Mouse (Mus musculus): ENCODE measurements around the gene Ap1g2. TPM values are rescaled to one million over a fixed set of nuclear protein-coding genes. Genes with fewer than 3 reads are reported as not detected.
A peak's percentile ranks its signal among the peaks of the same experiment; 100 is the strongest.

The Ap1g2 gene
- polyA plus RNA-seq, 1 experiment from 2014 or later: 10.1 TPM

DNA sequence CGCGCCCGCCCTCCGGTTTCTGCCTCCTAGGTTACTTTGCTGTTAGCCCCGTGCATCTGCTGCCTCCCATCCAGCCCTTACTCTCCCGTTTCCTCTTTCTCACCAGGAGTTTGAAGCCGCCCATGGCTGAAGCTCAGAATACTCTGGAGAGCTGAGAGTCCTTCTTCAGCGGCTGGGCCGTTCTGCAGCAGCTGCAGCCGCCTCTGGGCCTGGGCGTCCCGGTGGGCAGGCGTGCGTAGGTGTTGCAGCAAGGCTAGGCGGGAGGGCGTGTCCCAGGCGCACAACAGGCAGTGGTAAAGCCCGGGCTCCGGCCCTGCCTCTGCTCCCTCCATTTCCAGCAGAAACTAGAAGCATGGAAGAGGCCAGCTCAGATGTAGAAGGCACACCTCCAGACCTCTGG is 34.6 kb downstream of the Ap1g2 start:
- Histone ChIP-seq H3K9ac (ENCODE audit: low read length) (no peak overlapping the region), H3K9me3 (ENCODE audit: control insufficient read depth, low read length) (no peaks in the 10 kb centered on the region), H3K27ac (ENCODE audit: low read depth, low read length) (no peak overlapping the region), H3K27me3 (ENCODE audit: control insufficient read depth, insufficient read depth, low read length) (no peaks in the 10 kb centered on the region), H3K4me1 (ENCODE audit: control insufficient read depth, insufficient read depth, low read length) (peaks cover 4% of the 10 kb centered on the region; the same call in 1 of the 2 replicates), H3K36me3 (ENCODE audit: control insufficient read depth, insufficient read depth, low read length) (peaks cover 10% of the 10 kb centered on the region), H3K4me3 (ENCODE audit: low read depth, low read length) (no peak overlapping the region), H3K4me2 (no peak overlapping the region)
- DNase-seq (ENCODE audit: low spot score, missing footprints) (no peak), ATAC-seq (ENCODE audit: low FRiP score) (no peak)
- 24% methylated on average over 19 of the region's 19 CpGs for WGBS

DNA sequence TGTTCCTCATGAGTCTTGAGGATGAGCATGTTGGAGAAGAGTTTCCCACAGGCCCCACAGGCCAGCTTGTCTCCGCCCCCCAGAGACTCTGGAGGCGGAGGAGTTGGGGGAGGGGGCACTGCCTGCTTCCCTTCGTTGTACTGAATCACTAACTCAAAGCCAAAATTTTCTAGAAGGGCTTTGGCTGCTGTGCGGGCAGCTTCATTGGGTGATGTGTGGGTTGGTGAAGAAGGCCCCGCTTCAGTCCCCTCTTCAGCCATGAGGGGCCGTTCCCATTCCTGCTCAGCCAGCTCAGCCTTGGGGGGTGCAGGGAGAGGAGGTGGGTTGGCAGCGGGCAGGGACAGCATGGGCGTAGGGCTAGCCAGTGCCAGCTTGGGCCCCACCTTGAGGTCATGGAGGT is 40.4 kb downstream of the Ap1g2 start:
- H3K36me3 ChIP-seq (ENCODE audit: control insufficient read depth, insufficient read depth, low read length): peaks cover 11% of the 10 kb centered on the region
- no peak overlapping the region for H3K9ac ChIP-seq (ENCODE audit: low read length)
- no peak overlapping the region for H3K4me3 ChIP-seq (ENCODE audit: low read depth, low read length)
- peaks cover 12% of the 10 kb centered on the region for H3K4me1 ChIP-seq (ENCODE audit: control insufficient read depth, insufficient read depth, low read length)
- H3K4me2 ChIP-seq: no peak overlapping the region
- ATAC-seq (ENCODE audit: low FRiP score): no peak
- WGBS: 89% methylated on average over 8 of the region's 8 CpGs
- H3K27ac ChIP-seq (ENCODE audit: low read depth, low read length): no peak overlapping the region
- DNase-seq (ENCODE audit: low spot score, missing footprints): no peak
- H3K27me3 ChIP-seq (ENCODE audit: control insufficient read depth, insufficient read depth, low read length): no peaks in the 10 kb centered on the region
- no peaks in the 10 kb centered on the region for H3K9me3 ChIP-seq (ENCODE audit: control insufficient read depth, low read length)

DNA sequence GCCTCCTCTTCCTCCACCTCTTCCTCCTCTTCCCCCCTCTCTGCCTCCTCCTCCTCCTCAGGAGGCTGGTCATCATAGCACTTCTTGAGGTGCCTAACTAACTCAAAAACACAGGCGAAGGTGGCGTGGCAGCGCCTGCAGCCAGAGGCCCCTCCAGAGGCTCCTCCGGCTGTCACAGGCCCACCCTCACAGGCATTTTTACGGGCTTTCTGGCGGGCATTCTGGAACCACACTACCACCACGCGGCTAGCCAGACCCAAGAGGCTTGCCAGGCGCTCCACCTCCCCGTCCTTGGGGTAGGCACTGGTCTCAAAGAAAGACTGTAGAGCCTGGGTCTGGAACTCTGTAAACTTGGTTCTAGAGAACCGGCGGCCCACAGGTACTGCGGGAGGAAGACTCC is 41.0 kb downstream of the Ap1g2 start:
- Histone ChIP-seq H3K36me3 (ENCODE audit: control insufficient read depth, insufficient read depth, low read length) (peaks cover 11% of the 10 kb centered on the region), H3K4me3 (ENCODE audit: low read depth, low read length) (no peak overlapping the region), H3K9ac (ENCODE audit: low read length) (no peak overlapping the region), H3K4me1 (ENCODE audit: control insufficient read depth, insufficient read depth, low read length) (peaks cover 11% of the 10 kb centered on the region), H3K9me3 (ENCODE audit: control insufficient read depth, low read length) (no peaks in the 10 kb centered on the region), H3K4me2 (no peak overlapping the region), H3K27ac (ENCODE audit: low read depth, low read length) (no peak overlapping the region), H3K27me3 (ENCODE audit: control insufficient read depth, insufficient read depth, low read length) (no peaks in the 10 kb centered on the region)
- no peak for DNase-seq (ENCODE audit: low spot score, missing footprints)
- 88% methylated on average over 13 of the region's 13 CpGs for WGBS
- ATAC-seq (ENCODE audit: low FRiP score): no peak

DNA sequence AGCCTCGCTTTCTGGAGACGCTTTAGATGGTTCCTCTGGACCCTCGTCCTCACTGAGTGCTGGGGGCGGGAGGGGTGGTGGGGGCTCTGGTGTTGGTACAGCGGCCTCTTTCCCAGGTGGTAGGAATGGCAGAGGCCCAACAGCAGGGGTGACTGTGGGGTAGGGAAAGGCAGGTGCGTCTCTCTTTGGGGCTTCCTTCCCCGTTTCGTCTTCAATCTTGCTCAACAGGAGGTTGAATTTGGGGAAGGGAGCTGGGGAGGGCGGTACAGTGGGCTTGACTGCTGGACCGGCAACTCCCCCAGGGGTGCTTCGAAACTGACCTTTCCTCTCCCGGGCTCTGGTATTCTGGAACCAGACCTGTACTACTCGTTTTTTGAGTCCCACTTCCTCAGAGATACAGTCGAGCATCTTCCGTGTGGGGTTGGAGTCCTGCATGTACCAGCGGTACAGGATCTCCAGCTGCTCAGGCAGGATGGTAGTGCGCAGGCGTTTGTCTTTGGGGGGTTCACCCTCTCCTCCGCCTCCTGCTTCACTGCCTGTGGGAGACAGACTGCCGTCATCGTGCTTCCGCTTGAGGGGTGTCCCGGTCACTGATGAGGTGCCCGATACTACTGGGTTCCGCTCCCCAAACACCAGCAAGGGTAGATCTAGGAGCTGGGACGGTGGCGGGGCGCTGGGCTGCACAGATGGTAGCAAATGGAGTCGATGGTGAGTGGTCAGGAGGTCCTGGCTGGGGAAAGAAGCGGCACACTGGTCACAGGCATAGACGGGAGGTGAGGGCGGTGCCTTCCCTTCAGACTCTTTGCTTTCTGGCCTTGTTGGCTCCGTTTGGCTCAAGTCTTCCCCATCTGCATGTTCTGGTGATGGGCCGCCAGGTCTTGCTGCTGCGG is 41.7 kb downstream of the Ap1g2 start:
- no peaks in the 10 kb centered on the region for H3K27me3 ChIP-seq (ENCODE audit: control insufficient read depth, insufficient read depth, low read length)
- no peak overlapping the region for H3K4me3 ChIP-seq (ENCODE audit: low read depth, low read length)
- no peak overlapping the region for H3K27ac ChIP-seq (ENCODE audit: low read depth, low read length)
- WGBS: 80% methylated on average over 35 of the region's 35 CpGs
- DNase-seq (ENCODE audit: low spot score, missing footprints) (no peak), ATAC-seq (ENCODE audit: low FRiP score) (no peak)
- no peaks in the 10 kb centered on the region for H3K9me3 ChIP-seq (ENCODE audit: control insufficient read depth, low read length)
- peaks cover 11% of the 10 kb centered on the region for H3K36me3 ChIP-seq (ENCODE audit: control insufficient read depth, insufficient read depth, low read length)
- H3K4me2 ChIP-seq: no peak overlapping the region
- peaks cover 14% of the 10 kb centered on the region for H3K4me1 ChIP-seq (ENCODE audit: control insufficient read depth, insufficient read depth, low read length)
- H3K9ac ChIP-seq (ENCODE audit: low read length): no peak overlapping the region

DNA sequence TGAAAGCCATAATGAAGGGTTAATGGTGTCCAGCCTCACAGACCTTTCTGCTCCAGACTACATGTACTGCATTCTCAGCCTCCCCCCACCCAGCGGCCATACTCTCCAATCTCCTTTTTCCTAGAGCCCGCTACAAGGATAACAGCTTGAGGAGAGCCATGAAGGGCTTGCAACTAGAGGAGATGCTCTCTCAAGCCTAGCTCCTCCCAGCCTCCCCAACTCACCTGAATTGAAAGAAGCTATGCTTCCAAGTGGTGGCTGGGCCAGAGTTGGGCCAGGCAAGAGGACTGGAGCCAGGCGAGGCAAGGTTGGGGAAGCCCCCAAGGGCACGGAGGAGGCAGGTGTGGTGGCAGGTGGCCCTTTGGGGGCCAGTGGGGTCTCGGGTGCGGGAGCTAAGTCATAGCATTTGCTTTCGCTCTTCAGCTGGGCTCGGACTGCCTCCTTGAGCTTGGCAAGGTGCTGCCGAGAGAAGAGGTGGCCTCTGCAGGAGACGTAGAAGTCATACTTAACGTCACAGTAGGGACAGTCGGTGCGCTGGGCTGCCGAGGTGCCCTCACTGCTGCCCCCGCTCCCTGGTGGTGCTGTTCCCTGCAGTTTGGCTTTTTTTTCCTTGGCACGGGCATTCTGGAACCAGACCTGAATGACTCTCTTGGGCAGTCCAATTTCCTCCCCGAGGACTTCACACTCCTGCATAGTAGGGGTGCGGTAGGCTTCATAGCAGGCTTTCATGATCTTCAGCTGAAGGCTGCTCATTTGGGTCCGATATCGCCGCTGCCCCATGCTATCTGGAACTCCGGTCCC is 42.6 kb downstream of the Ap1g2 start:
- Histone ChIP-seq H3K36me3 (ENCODE audit: control insufficient read depth, insufficient read depth, low read length) (peaks cover 11% of the 10 kb centered on the region), H3K4me2 (no peak overlapping the region), H3K9ac (ENCODE audit: low read length) (no peak overlapping the region), H3K27ac (ENCODE audit: low read depth, low read length) (no peak overlapping the region), H3K9me3 (ENCODE audit: control insufficient read depth, low read length) (no peaks in the 10 kb centered on the region), H3K4me3 (ENCODE audit: low read depth, low read length) (no peak overlapping the region), H3K4me1 (ENCODE audit: control insufficient read depth, insufficient read depth, low read length) (peaks cover 16% of the 10 kb centered on the region), H3K27me3 (ENCODE audit: control insufficient read depth, insufficient read depth, low read length) (no peaks in the 10 kb centered on the region)
- DNase-seq (ENCODE audit: low spot score, missing footprints) (no peak), ATAC-seq (ENCODE audit: low FRiP score) (no peak)
- WGBS: 88% methylated on average over 22 of the region's 22 CpGs

DNA sequence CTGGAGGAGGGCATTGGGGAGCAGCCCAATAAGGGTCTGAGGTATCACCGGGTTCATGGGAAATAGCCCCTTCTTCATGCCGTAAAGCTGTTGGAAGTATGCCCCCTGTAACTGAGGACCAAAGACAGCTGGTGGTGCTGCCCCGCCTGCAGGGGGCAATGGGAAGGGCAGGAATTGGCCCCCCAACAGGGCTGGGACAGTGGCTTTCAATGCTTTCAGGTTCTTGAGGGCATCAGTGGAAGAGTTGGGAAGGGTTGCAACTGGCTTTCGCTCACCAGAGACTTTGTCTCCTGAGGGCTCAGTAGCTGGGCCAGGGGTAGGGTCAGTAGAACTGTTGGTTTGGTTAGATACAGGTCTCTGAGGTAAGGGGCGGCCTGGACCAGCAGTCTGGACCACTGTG is 43.3 kb downstream of the Ap1g2 start:
- Histone ChIP-seq H3K9ac (ENCODE audit: low read length) (no peak overlapping the region), H3K36me3 (ENCODE audit: control insufficient read depth, insufficient read depth, low read length) (peaks cover 11% of the 10 kb centered on the region), H3K9me3 (ENCODE audit: control insufficient read depth, low read length) (no peaks in the 10 kb centered on the region), H3K4me3 (ENCODE audit: low read depth, low read length) (no peak overlapping the region), H3K4me1 (ENCODE audit: control insufficient read depth, insufficient read depth, low read length) (peaks cover 16% of the 10 kb centered on the region), H3K27ac (ENCODE audit: low read depth, low read length) (no peak overlapping the region), H3K27me3 (ENCODE audit: control insufficient read depth, insufficient read depth, low read length) (no peaks in the 10 kb centered on the region), H3K4me2 (no peak overlapping the region)
- DNase-seq (ENCODE audit: low spot score, missing footprints) (no peak), ATAC-seq (ENCODE audit: low FRiP score) (no peak)
- WGBS: 89% methylated on average over 5 of the region's 5 CpGs

DNA sequence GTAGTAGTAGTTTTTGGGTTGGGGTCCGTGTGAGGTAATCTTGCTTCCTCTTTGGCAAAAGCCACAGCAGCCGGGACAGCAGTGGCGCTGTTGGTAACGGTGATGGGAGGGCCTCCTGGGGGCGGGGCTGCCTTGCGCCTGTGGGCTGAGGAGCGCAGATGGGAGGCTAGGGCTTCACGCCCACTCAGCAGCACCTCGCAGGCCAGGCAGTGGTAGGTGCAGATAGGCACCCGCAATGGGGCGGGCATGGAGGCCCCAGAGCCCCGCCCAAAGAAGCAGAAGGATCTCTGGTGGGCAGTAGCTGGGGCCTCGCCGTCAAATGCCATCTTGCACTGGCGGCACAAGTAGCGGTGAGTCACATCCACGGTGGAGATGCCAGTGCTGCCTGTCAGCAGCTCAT is 43.8 kb downstream of the Ap1g2 start:
- Histone ChIP-seq H3K27ac (ENCODE audit: low read depth, low read length) (no peak overlapping the region), H3K27me3 (ENCODE audit: control insufficient read depth, insufficient read depth, low read length) (no peaks in the 10 kb centered on the region), H3K4me2 (no peak overlapping the region), H3K9me3 (ENCODE audit: control insufficient read depth, low read length) (no peaks in the 10 kb centered on the region), H3K9ac (ENCODE audit: low read length) (no peak overlapping the region), H3K36me3 (ENCODE audit: control insufficient read depth, insufficient read depth, low read length) (peaks cover 7% of the 10 kb centered on the region), H3K4me1 (ENCODE audit: control insufficient read depth, insufficient read depth, low read length) (peaks cover 16% of the 10 kb centered on the region), H3K4me3 (ENCODE audit: low read depth, low read length) (no peak overlapping the region)
- ATAC-seq (ENCODE audit: low FRiP score) (peak; percentile 68), DNase-seq (ENCODE audit: low spot score, missing footprints) (no peak)
- WGBS: 34% methylated on average over 17 of the region's 17 CpGs

DNA sequence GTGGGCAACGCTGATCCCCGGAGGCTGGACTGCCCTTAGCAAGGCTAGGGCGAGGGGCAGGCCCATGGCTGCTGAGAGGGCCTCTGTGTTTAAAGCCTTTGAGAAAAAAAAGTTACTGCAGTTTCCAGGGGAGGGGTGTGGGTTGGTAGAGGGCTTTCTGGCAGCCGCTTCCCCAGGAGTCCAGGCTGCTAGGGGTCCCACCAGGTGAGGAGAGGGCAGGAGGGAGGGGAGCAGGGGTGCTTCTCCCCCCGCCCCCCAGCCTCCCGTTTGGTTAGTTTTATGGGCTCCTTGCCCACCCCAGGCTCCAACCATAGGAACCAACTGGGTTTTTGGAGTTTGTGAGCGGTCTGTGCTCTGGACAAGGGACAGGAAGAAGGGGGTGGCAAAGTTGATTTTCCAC is 44.5 kb downstream of the Ap1g2 start:
- Histone ChIP-seq H3K36me3 (ENCODE audit: control insufficient read depth, insufficient read depth, low read length) (peaks cover 7% of the 10 kb centered on the region), H3K4me1 (ENCODE audit: control insufficient read depth, insufficient read depth, low read length) (peaks cover 16% of the 10 kb centered on the region), H3K4me2 (no peak overlapping the region), H3K9ac (ENCODE audit: low read length) (no peak overlapping the region), H3K4me3 (ENCODE audit: low read depth, low read length) (no peak overlapping the region), H3K9me3 (ENCODE audit: control insufficient read depth, low read length) (no peaks in the 10 kb centered on the region), H3K27me3 (ENCODE audit: control insufficient read depth, insufficient read depth, low read length) (no peaks in the 10 kb centered on the region), H3K27ac (ENCODE audit: low read depth, low read length) (no peak overlapping the region)
- no peak for ATAC-seq (ENCODE audit: low FRiP score)
- 39% methylated on average over 7 of the region's 7 CpGs for WGBS
- DNase-seq (ENCODE audit: low spot score, missing footprints): no peak

DNA sequence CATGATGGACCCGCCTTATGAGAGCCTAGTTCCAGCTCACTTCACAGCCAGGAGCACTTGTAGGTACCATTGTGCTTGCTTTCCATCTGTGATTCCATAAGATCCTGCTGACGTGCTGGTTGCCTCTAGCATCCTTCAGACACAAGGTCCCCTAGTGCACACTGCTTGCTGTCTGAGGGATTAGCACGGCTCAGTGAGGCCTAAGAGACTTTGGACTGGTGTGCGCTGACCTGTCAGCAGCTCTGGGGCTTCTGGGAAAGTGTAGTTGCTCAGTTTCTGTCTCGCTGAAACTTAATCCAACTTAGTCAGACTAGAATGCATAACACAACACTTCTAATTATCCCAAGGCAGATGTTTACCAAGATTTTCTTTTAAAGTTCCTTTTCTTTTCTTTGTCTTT is 46.5 kb downstream of the Ap1g2 start:
- H3K27ac ChIP-seq (ENCODE audit: low read depth, low read length): peak overlapping the region; percentile 22; the same call in 1 of the 2 replicates
- H3K4me1 ChIP-seq (ENCODE audit: control insufficient read depth, insufficient read depth, low read length): peaks cover 16% of the 10 kb centered on the region
- ATAC-seq (ENCODE audit: low FRiP score) (peak; percentile 45; the same call in 1 of the 2 replicates), DNase-seq (ENCODE audit: low spot score, missing footprints) (no peak)
- H3K9me3 ChIP-seq (ENCODE audit: control insufficient read depth, low read length): no peaks in the 10 kb centered on the region
- no peak overlapping the region for H3K4me3 ChIP-seq (ENCODE audit: low read depth, low read length)
- peaks cover 3% of the 10 kb centered on the region for H3K36me3 ChIP-seq (ENCODE audit: control insufficient read depth, insufficient read depth, low read length)
- no peak overlapping the region for H3K9ac ChIP-seq (ENCODE audit: low read length)
- no peaks in the 10 kb centered on the region for H3K27me3 ChIP-seq (ENCODE audit: control insufficient read depth, insufficient read depth, low read length)
- no peak overlapping the region for H3K4me2 ChIP-seq
- WGBS: 31% methylated on average over 5 of the region's 5 CpGs
